Mouse (Mus musculus) embryonic stem cell, embryonic (primary cell): ENCODE results near the gene Rnase1.
"Not testable (repeated sequence)": the region's sequence is repeated elsewhere in the genome, so short reads cannot be mapped to it uniquely, and the experiment has no call there.

Experiments used
- CTCF ChIA-PET, 4 experiments: fragments of 300-600 bp in 2 of 4; fragments of 350-600 bp in 2 of 4; sonication (Branson Sonifier 250); formaldehyde crosslinking; loops; one replicate each; lab custom pipeline; 2022; ENCODE audit warnings: inconsistent platforms in 2 of 4; lab: Charles Lee
- POLR2A ChIA-PET, 4 experiments: fragments of 300-600 bp in 2 of 4; fragments of 350-600 bp in 2 of 4; sonication (Branson Sonifier 250); formaldehyde crosslinking; loops; one replicate each; lab custom pipeline; 2022; ENCODE audit warnings: antibody characterized with exemption in 4 of 4, inconsistent platforms in 1 of 4; lab: Charles Lee

The Rnase1 gene

GRCm38 (mm10) chr14:51146685-51147084, at the start of gene Rnase1:
Gene Rnase1, minus strand, starts transcription at chr14:51146785.
- CTCF ChIA-PET: interaction anchor here in 1 of 4 experiments (0.6 kb wide), 1 partner anchor 26 kb away, joined by 3 read pairs; no protein-coding TSS in a partner anchor
- POLR2A ChIA-PET: no interaction called here

DNA sequence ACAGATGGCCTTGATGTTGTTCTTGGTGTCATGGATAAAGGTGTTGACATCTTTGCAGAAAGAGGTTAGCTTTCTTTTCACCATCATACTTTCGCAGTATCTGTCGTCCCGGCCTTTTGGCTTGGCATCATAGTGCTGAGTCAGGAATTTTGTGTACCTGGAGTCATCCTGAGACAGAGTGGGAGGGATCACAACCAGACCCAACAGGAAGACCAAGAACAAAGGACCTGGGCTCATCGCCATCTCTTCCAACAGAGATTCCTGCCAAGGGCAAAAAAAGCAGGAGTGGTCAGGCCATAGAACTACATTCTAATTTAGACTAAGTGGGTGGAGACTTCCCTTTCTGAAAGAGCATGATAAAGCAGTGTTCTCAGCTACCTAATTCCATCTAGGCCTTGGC, 49.1 kb upstream of the Rnase1 start:
- CTCF ChIA-PET: interaction anchor here in 2 of 4 experiments (0.5 to 0.7 kb wide), 2 partner anchors 19 to 119 kb away, joined by 3 to 4 read pairs; no protein-coding TSS in a partner anchor
- POLR2A ChIA-PET: interaction anchor here in 3 of 4 experiments (0.6 to 1.6 kb wide), 4 partner anchors 8 to 63 kb away, joined by 3 read pairs; no protein-coding TSS in a partner anchor

DNA sequence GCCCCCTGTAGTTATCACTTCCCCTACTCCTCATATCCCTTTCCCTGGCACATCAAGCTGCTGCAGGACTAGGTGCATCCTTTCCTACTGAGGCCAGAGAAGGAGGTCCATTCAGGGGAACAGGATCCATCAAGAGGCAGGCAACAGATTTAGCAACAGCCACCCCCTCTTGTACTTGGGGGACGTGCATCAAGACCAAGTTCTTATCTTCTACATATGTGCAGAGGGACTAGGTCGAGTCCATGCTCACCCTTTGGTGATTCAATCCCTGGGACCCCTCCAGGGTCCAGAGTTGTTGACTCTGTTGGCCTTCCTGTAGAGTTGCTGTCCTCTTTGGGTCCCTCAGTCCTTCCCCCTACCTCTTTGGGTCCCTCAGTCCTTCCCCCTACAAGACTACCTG, 34.5 kb upstream of the Rnase1 start:
- POLR2A ChIA-PET: not testable (repeated sequence)
- CTCF ChIA-PET: interaction anchor here in 1 of 4 experiments (1.6 kb wide), 1 partner anchor 8 kb away, joined by 3 read pairs; no protein-coding TSS in a partner anchor

- ChIA-PET CTCF (interaction anchor here (0.6 to 1.8 kb wide), 11 partner anchors 8 to 177 kb away, joined by 3 to 24 read pairs (median 7); no protein-coding TSS in a partner anchor), POLR2A (interaction anchor here in 2 of 4 experiments (0.6 to 0.7 kb wide), 3 partner anchors 93 to 366 kb away, joined by 3 read pairs; partner anchors contain the start of genes Ccnb1ip1 (in 1 of the 2) and Parp2 (in 1 of the 2))
These were observed 27.3 kb upstream of the Rnase1 start for GRCm38 (mm10) chr14:51173843-51174242.

DNA sequence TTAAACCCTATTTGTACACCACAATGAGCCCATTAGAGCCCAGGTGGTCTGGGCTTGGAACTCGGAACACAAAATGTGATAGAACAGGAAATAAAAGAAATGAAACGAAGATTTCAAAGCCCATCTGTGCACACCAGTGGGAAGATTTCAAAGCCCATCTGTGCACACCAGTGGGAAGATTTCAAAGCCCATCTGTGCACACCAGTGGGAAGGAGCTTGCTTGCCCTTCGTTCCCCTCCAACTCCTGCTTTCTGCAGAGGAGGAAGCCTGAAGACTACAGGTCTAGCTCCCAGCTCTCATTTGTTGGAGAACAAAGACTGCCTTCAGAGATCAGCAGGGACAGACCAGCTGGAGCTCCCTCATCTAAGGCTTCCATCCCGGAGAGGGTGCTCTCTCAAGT, 26.4 kb upstream of the Rnase1 start:
- POLR2A ChIA-PET: interaction anchor here in 1 of 4 experiments (0.7 kb wide), 1 partner anchor 232 kb away, joined by 3 read pairs; no protein-coding TSS in a partner anchor
- CTCF ChIA-PET: interaction anchor here (0.7 to 1.8 kb wide), 12 partner anchors 9 to 141 kb away, joined by 3 to 24 read pairs (median 5); no protein-coding TSS in a partner anchor

GRCm38 (mm10) chr14:51172095-51172865, 25.7 kb upstream of the Rnase1 start:
- POLR2A ChIA-PET: not testable (repeated sequence)
- CTCF ChIA-PET: interaction anchor here (0.7 to 1.8 kb wide), 11 partner anchors 10 to 96 kb away, joined by 3 to 24 read pairs (median 6); no protein-coding TSS in a partner anchor

GRCm38 (mm10) chr14:51166068-51166467, 19.5 kb upstream of the Rnase1 start:
- CTCF ChIA-PET: interaction anchor here in 3 of 4 experiments (0.6 to 1.0 kb wide), 3 partner anchors 75 to 408 kb away, joined by 3 read pairs; no protein-coding TSS in a partner anchor
- POLR2A ChIA-PET: no interaction called here

GRCm38 (mm10) chr14:51165435-51165834, 18.9 kb upstream of the Rnase1 start:
- ChIA-PET POLR2A (no interaction called here), CTCF (interaction anchor here in 3 of 4 experiments (0.6 to 0.9 kb wide), 4 partner anchors 11 to 408 kb away, joined by 3 read pairs; no protein-coding TSS in a partner anchor)

- ChIA-PET POLR2A (interaction anchor here in 1 of 4 experiments (0.6 to 0.9 kb wide), 3 partner anchors 14 to 183 kb away, joined by 3 to 5 read pairs (median 3); no protein-coding TSS in a partner anchor), CTCF (interaction anchor here in 1 of 4 experiments (0.6 kb wide), 1 partner anchor 141 kb away, joined by 3 read pairs; no protein-coding TSS in a partner anchor)
These were observed 16.7 kb upstream of the Rnase1 start for GRCm38 (mm10) chr14:51163323-51163722.

DNA sequence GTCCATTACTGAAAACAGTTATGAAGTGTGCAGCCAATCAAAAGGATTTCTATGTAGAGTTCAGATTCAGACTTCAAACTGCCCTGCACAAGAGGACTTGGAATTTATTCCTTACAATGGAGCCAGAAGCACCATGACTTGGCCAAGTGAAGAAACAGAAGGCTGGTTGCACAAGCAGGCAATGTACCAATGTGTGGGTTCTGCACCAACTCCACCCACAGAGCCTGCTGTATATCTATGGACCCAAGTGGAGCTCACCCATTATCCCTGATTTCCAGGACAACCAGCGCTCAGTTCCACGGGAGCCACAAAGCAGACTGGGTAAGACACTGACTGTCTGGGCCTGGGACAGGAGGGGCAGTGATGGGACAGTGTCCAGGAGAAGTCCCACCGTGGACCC, 15.4 kb upstream of the Rnase1 start, which contains the start of gene Rnase2b:
Rnase2b (plus strand) TSS at position 285 of the 400 bp plus-strand sequence.
- CTCF ChIA-PET, POLR2A ChIA-PET: not testable (repeated sequence)

- ChIA-PET POLR2A (no interaction called here), CTCF (no interaction called here)
These were observed 10.5 kb upstream of the Rnase1 start for GRCm38 (mm10) chr14:51157072-51157471.

- POLR2A ChIA-PET: no interaction called here
- CTCF ChIA-PET: no interaction called here
These were observed 10.1 kb upstream of the Rnase1 start for GRCm38 (mm10) chr14:51156736-51157068.

- ChIA-PET CTCF (no interaction called here), POLR2A (no interaction called here)
These were observed 9.6 kb upstream of the Rnase1 start for GRCm38 (mm10) chr14:51156056-51156735.

DNA sequence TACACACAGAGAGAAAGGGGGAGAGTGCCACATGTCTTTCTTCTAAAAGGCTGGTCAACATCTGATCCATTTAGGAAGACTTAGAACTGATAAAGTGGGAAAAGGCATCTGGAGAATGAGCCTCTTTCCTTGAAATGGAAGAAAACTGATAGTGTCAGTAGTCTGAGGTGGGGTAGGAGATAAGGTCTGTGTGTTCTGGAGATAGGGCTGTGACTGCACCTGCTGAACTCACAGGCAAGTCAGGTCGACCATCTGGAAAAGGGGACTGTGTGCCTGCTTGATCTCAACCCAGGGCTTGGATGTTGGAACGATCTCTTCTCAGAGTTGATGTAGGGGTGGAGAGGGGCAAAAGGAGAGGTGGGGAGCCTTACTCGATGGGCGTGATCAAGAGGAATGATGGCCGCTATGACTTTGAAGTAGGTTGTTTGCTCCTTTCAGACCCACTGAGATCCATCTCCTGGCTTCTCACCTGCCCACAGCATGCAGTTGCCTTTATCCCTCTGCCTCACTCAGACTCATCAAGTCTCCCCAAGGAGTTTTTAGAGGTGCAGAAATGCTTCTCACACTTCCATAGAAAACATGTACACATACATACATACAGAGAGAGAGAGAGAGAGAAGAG, 5.8 kb upstream of the Rnase1 start:
- POLR2A ChIA-PET: no interaction called here
- CTCF ChIA-PET: interaction anchor here in 1 of 4 experiments (1.8 kb wide), 1 partner anchor 86 kb away, joined by 4 read pairs; no protein-coding TSS in a partner anchor

DNA sequence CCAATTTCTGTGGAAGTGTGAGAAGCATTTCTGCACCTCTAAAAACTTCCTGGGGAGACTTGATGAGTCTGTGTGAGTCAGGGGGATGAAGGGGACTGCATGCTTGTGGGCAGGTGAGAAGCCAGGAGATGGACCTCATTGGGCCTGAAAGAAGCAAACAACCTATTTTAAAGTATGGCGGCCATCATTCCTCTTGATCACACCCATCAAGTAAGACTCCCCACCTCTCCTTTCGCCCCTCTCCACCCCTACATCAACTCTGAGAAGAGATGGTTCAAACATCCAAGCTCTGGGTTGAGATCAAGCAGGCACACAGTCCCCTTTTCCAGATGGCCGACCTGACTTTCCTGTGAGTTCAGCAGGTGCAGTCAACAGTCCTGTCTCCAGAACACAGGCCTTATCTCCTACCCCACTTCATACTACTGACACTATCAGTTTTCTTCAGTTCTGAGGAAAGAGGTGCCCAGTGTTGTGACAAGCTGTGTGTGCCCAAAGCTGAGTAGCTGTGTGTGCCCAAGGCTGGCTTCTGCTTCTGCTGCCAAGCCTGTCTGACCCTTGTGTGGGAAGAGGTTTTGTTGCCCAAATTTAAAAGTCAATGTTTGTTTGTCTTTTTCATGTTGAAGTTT, 3.7 kb upstream of the Rnase1 start:
- CTCF ChIA-PET: no interaction called here
- POLR2A ChIA-PET: no interaction called here

GRCm38 (mm10) chr14:51149164-51149563, 2.6 kb upstream of the Rnase1 start:
- CTCF ChIA-PET: no interaction called here
- POLR2A ChIA-PET: interaction anchor here in 1 of 4 experiments (1.1 kb wide), 1 partner anchor 14 kb away, joined by 3 read pairs; no protein-coding TSS in a partner anchor

DNA sequence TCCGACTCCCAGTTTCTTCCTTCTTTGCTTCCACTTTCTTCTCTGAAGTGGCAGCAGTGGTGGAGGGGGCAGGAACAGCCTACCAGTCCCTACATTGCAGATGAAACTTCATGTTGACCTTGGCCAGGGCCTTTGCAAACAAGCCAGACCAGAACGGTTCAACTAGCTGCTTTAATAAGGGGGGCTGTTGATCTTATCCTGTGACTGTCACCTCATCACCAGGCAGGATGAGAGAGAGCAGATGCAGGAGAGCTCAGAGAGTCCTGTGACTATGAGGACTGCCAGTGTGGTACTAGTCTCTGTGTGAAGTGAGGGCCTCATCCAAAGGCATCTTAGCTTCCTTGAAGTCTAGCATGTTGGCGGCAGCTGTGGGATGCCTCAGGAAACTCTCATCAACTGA, 1.4 kb upstream of the Rnase1 start:
- CTCF ChIA-PET: interaction anchor here in 2 of 4 experiments (0.5 to 0.6 kb wide), 2 partner anchors 79 to 166 kb away, joined by 3 read pairs; no protein-coding TSS in a partner anchor
- POLR2A ChIA-PET: interaction anchor here in 1 of 4 experiments (0.9 kb wide), 1 partner anchor 24 kb away, joined by 3 read pairs; the partner anchor contains the start of gene Rnase6

- POLR2A ChIA-PET: no interaction called here
- CTCF ChIA-PET: no interaction called here
These were observed 1.1 kb downstream of the Rnase1 start for GRCm38 (mm10) chr14:51145521-51145920.
